Comparison of ENCODE assay signal across 8 mouse cellular contexts in the genomic region with DNA sequence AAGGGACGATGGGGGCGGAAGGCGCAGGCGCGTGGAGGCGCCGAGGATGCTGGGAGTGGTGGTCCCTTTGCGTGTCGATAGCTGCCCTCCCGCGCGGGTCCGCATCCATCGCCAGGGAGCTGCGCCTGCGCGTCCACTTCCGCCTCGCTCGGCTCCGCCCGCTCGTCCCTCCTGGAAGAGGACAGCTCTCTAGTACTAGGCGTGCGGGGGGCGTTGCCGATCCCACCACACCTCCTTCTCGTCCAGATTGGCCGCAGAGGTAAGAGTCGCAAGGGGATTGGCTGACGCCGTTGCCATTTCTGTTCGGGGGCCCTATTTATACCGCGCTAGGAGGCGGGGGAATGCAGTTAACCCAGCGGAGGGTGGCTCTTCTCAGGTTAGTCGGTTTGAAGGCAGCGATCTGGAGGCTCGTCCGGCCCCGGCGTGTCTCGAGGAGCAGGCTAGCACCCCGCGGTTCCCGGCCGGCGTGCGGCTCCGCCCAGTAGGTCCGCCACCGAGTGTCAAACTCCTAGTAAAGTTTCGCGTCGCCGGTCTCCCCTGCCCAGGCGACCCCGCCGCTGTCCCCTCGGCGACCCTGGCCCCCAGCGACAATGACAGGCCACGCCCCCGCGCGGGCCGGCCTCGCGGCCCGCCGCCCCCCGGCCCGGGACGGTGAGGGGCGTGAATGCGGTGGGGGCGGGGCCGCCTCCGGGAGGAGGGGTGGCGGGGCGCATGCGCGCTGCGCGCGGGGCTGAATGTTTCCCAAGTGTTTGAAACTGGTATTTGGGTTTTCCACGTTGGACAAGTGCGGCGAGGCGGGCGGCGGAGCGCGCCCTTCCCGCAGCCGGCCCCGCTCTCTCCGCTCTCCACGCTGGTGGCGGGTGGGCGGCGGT. TPM values are rescaled to one million over a fixed set of nuclear protein-coding genes. Genes with fewer than 3 reads are reported as not detected.
A peak's percentile ranks its signal among the peaks of the same experiment; 100 is the strongest.
DNase-seq lines count a peak whose midpoint lies in the region; ATAC-seq and TF ChIP-seq lines count a peak whose summit lies in the region.

No protein-coding gene starts in this region.

- H3K36me3 ChIP-seq in C2C12 (ENCODE audit: control insufficient read depth, insufficient read depth) (peaks cover 1% of the 10 kb centered on the region), myocyte (ENCODE audit: control insufficient read depth, insufficient read depth) (no peaks in the 10 kb centered on the region)
- H3K36me3 ChIP-seq in erythroblast, embryonic 14.5 days (ENCODE audit: control insufficient read depth): peaks cover 10% of the 10 kb centered on the region
- no peaks in the 10 kb centered on the region for H3K36me3 ChIP-seq in heart, embryonic 11.5 days (ENCODE audit: control insufficient read depth, insufficient read depth, low read length)
- H3K36me3 ChIP-seq in kidney, embryonic 16.5 days (ENCODE audit: insufficient read depth, low read length): no peaks in the 10 kb centered on the region
- no peaks in the 10 kb centered on the region for H3K36me3 ChIP-seq in liver, adult 2 months (ENCODE audit: control insufficient read depth, insufficient read depth, low read length)
- no peaks in the 10 kb centered on the region for H3K36me3 ChIP-seq in splenic B cell, adult 2 months (ENCODE audit: control insufficient read depth, insufficient read depth, low read length, poor library complexity, severe bottlenecking)

- peak; percentile 100 for DNase-seq in brain, embryonic 14.5 days (ENCODE audit: low read depth)
- DNase-seq in liver, adult 2 months (ENCODE audit: extremely low read depth, low read depth, low spot score): peak; percentile 96
- DNase-seq in splenic B cell, adult 2 months (ENCODE audit: low read depth, low spot score): peak; percentile 99

- peaks cover 25% of the 10 kb centered on the region for H3K79me3 ChIP-seq in C2C12 (ENCODE audit: low read depth)

- H3K4me3 ChIP-seq in C2C12 (ENCODE audit: insufficient read depth, poor library complexity, severe bottlenecking) (peak overlapping the region; percentile 71), myocyte (peak overlapping the region; percentile 73)
- peak overlapping the region; percentile 87 for H3K4me3 ChIP-seq in erythroblast, embryonic 14.5 days (replicated peaks)
- peak overlapping the region; percentile 87 for H3K4me3 ChIP-seq in heart, embryonic 11.5 days (ENCODE audit: low read depth, low read length)
- peak overlapping the region; percentile 91 for H3K4me3 ChIP-seq in kidney, embryonic 16.5 days (ENCODE audit: low read length)
- H3K4me3 ChIP-seq in liver, adult 2 months (ENCODE audit: insufficient read depth, low read depth, low read length): peak overlapping the region; percentile 89

- TF ChIP-seq CTCF in C2C12 (IDR thresholded peaks at IDR 0.05; ENCODE audit: control insufficient read depth, insufficient read depth, insufficient read length): no peak
- TF ChIP-seq CTCF in brain, embryonic 14.5 days (IDR thresholded peaks at IDR 0.05; ENCODE audit: borderline replicate concordance, extremely low read depth, insufficient read depth, insufficient read length): no peak
- no peak for TF ChIP-seq CTCF in liver, adult 2 months (IDR thresholded peaks at IDR 0.05; ENCODE audit: low read depth, low read length)

- peak overlapping the region; percentile 95 for H3K9ac ChIP-seq in heart, embryonic 11.5 days (ENCODE audit: low read depth, low read length)
- peak overlapping the region; percentile 94 for H3K9ac ChIP-seq in kidney, embryonic 16.5 days (replicated peaks; ENCODE audit: low read length)
- peak overlapping the region; percentile 94 for H3K9ac ChIP-seq in liver, adult 2 months (ENCODE audit: low read depth, low read length)

- H3ac ChIP-seq in C2C12 (ENCODE audit: control insufficient read depth, insufficient read length, low read depth) (peak overlapping the region; percentile 77), myocyte (ENCODE audit: control insufficient read depth, insufficient read length) (peak overlapping the region; percentile 72)

- under 1% methylated on average over 103 of the region's 103 CpGs for WGBS in heart, embryonic 11.5 days (ENCODE audit: insufficient replicate concordance)
- under 1% methylated on average over 97 of the region's 103 CpGs for WGBS in kidney, embryonic 16.5 days
- under 1% methylated on average over 100 of the region's 103 CpGs for WGBS in liver, adult 2 months

- H3K79me2 ChIP-seq in C2C12 (ENCODE audit: control insufficient read depth, insufficient read depth) (peaks cover 41% of the 10 kb centered on the region), myocyte (ENCODE audit: control insufficient read depth, insufficient read depth) (peaks cover 28% of the 10 kb centered on the region)
- peaks cover 9% of the 10 kb centered on the region; the same call in 1 of the 2 replicates for H3K79me2 ChIP-seq in liver, adult 2 months (ENCODE audit: control insufficient read depth, insufficient read depth, low read length)

- H3K27ac ChIP-seq in heart, embryonic 11.5 days (ENCODE audit: low read depth, low read length): peak overlapping the region; percentile 99
- H3K27ac ChIP-seq in kidney, embryonic 16.5 days (ENCODE audit: low read length): peak overlapping the region; percentile 99
- H3K27ac ChIP-seq in liver, adult 2 months (replicated peaks; ENCODE audit: insufficient read depth, low read depth, low read length): peak overlapping the region; percentile 91

- peaks cover 58% of the 10 kb centered on the region for H3K4me1 ChIP-seq in erythroblast, embryonic 14.5 days (ENCODE audit: control insufficient read depth)
- H3K4me1 ChIP-seq in heart, embryonic 11.5 days (ENCODE audit: control insufficient read depth, insufficient read depth, low read length): peaks cover 20% of the 10 kb centered on the region
- H3K4me1 ChIP-seq in kidney, embryonic 16.5 days (ENCODE audit: insufficient read depth, low read length): peaks cover 27% of the 10 kb centered on the region
- peaks cover 7% of the 10 kb centered on the region; the same call in 1 of the 2 replicates for H3K4me1 ChIP-seq in liver, adult 2 months (ENCODE audit: control insufficient read depth, insufficient read depth, low read length)

- peak overlapping the region; percentile 91 for H3K4me2 ChIP-seq in heart, embryonic 11.5 days
- H3K4me2 ChIP-seq in kidney, embryonic 16.5 days (replicated peaks; ENCODE audit: low read depth, low read length): peak overlapping the region; percentile 71
- peak overlapping the region; percentile 84 for H3K4me2 ChIP-seq in myocyte (ENCODE audit: low read depth)

- H3K27me3 ChIP-seq in C2C12 (ENCODE audit: control insufficient read depth, insufficient read depth, insufficient read length) (no peaks in the 10 kb centered on the region), myocyte (ENCODE audit: control insufficient read depth, insufficient read depth, insufficient read length) (no peaks in the 10 kb centered on the region)
- H3K27me3 ChIP-seq in erythroblast, embryonic 14.5 days (ENCODE audit: control insufficient read depth): no peaks in the 10 kb centered on the region
- H3K27me3 ChIP-seq in heart, embryonic 11.5 days (ENCODE audit: control insufficient read depth, insufficient read depth, low read length): no peaks in the 10 kb centered on the region
- H3K27me3 ChIP-seq in kidney, embryonic 16.5 days (ENCODE audit: insufficient read depth, low read length): no peaks in the 10 kb centered on the region
- H3K27me3 ChIP-seq in liver, adult 2 months (ENCODE audit: control insufficient read depth, insufficient read depth, low read length): no peaks in the 10 kb centered on the region
- no peaks in the 10 kb centered on the region for H3K27me3 ChIP-seq in splenic B cell, adult 2 months (ENCODE audit: control insufficient read depth, insufficient read depth, low read length, poor library complexity, severe bottlenecking)

- H3K9me3 ChIP-seq in erythroblast, embryonic 14.5 days (ENCODE audit: control insufficient read depth, low read length): no peaks in the 10 kb centered on the region
- H3K9me3 ChIP-seq in heart, embryonic 11.5 days (replicated peaks; ENCODE audit: control insufficient read depth, low read length): no peaks in the 10 kb centered on the region
- H3K9me3 ChIP-seq in kidney, embryonic 16.5 days (ENCODE audit: low read length): no peaks in the 10 kb centered on the region

- ATAC-seq in heart, embryonic 11.5 days (replicated peaks; ENCODE audit: insufficient number of reproducible peaks, low FRiP score, low TSS enrichment): peak; percentile 86
- ATAC-seq in kidney, embryonic 16.5 days (ENCODE audit: low FRiP score, low TSS enrichment): peak; percentile 92

- peak; percentile 93 for TF ChIP-seq POLR2A in brain, embryonic 14.5 days (IDR thresholded peaks at IDR 0.05; ENCODE audit: borderline replicate concordance, extremely low read depth, insufficient read depth, insufficient read length, poor library complexity, severe bottlenecking)
- peak; percentile 98 for TF ChIP-seq POLR2A in liver, adult 2 months (IDR thresholded peaks at IDR 0.05; ENCODE audit: extremely low read depth, insufficient read depth, low read length)
- TF ChIP-seq POLR2A in myocyte (IDR thresholded peaks at IDR 0.05; ENCODE audit: insufficient read length, low read depth): peak; percentile 78

RNA-seq across cellular contexts. Expression of gene Ing1, which starts 0.6 kb away (rescaled TPM):
- polyA plus RNA-seq in C2C12 (2012; fragmentation: generic; extraction: Trizol) (22.3 TPM), myocyte (2012; fragmentation: generic; extraction: Trizol) (21.8 TPM)
- polyA plus RNA-seq in brain, embryonic 14.5 days (2012; rRNA removed): 57.3 and 69.9 TPM in 2 replicates
- polyA plus RNA-seq in erythroblast, embryonic 14.5 days (2012): 3.2 and 4.3 TPM in 2 replicates
- 29.3 and 29.8 TPM in 2 replicates for polyA plus RNA-seq in heart, embryonic 11.5 days (2014; fragmentation: Nextera tagmentation; extraction: Ambion mirVana)
- polyA plus RNA-seq in kidney, embryonic 16.5 days (2015; fragmentation: Nextera tagmentation; extraction: Ambion mirVana): 34.0 and 37.9 TPM in 2 replicates
- 5.8 and 9.5 TPM in 2 replicates for total RNA-seq in liver, adult 2 months (2014; rRNA removed)
- 5.5 and 6.5 TPM in 2 replicates for polyA plus RNA-seq in liver, adult 2 months (2012; rRNA removed)

RNA-seq across cellular contexts. Expression of gene Cars2, which starts 5.4 kb away (rescaled TPM):
- polyA plus RNA-seq in C2C12 (2012; fragmentation: generic; extraction: Trizol) (19.0 TPM), myocyte (2012; fragmentation: generic; extraction: Trizol) (14.4 TPM)
- 44.1 and 54.9 TPM in 2 replicates for polyA plus RNA-seq in brain, embryonic 14.5 days (2012; rRNA removed)
- 2.0 and 2.3 TPM in 2 replicates for polyA plus RNA-seq in erythroblast, embryonic 14.5 days (2012)
- 22.9 and 25.7 TPM in 2 replicates for polyA plus RNA-seq in heart, embryonic 11.5 days (2014; fragmentation: Nextera tagmentation; extraction: Ambion mirVana)
- polyA plus RNA-seq in kidney, embryonic 16.5 days (2015; fragmentation: Nextera tagmentation; extraction: Ambion mirVana): 27.0 and 27.3 TPM in 2 replicates
- total RNA-seq in liver, adult 2 months (2014; rRNA removed): 22.6 and 23.9 TPM in 2 replicates
- polyA plus RNA-seq in liver, adult 2 months (2012; rRNA removed): 27.0 and 31.2 TPM in 2 replicates

RNA-seq across cellular contexts. Expression of gene Naxd, which starts 58.6 kb away (rescaled TPM):
- polyA plus RNA-seq in C2C12 (2012; fragmentation: generic; extraction: Trizol): 51.0 TPM
- polyA plus RNA-seq in brain, embryonic 14.5 days (2012; rRNA removed): 126 and 165 TPM in 2 replicates
- 3.1 and 3.9 TPM in 2 replicates for polyA plus RNA-seq in erythroblast, embryonic 14.5 days (2012)
- polyA plus RNA-seq in heart, embryonic 11.5 days (2014; fragmentation: Nextera tagmentation; extraction: Ambion mirVana): 72.0 and 75.8 TPM in 2 replicates
- polyA plus RNA-seq in kidney, embryonic 16.5 days (2015; fragmentation: Nextera tagmentation; extraction: Ambion mirVana): 125 and 132 TPM in 2 replicates
- 84.7 and 94.8 TPM in 2 replicates for total RNA-seq in liver, adult 2 months (2014; rRNA removed)
- polyA plus RNA-seq in liver, adult 2 months (2012; rRNA removed): 110 and 112 TPM in 2 replicates
- polyA plus RNA-seq in myocyte (2012; fragmentation: generic; extraction: Trizol): 89.2 TPM

Comparison
In these comparisons a context has a peak if more than half of its experiments do, and no peak if none do; other contexts are left out.
1. Peak in every context shown above with its lines: DNase-seq, ATAC-seq, H3K4me3 ChIP-seq and H3K27ac ChIP-seq.
2. RNA of gene Naxd, which starts 58.6 kb away (polyA plus RNA-seq): 125 to 132 TPM in kidney, embryonic 16.5 days, 126 to 165 TPM in brain, embryonic 14.5 days, 110 to 112 TPM in liver, adult 2 months, 89.2 TPM in myocyte (single experiment), 72.0 to 75.8 TPM in heart, embryonic 11.5 days and 51.0 TPM in C2C12 (single experiment); 3.1 to 3.9 TPM in erythroblast, embryonic 14.5 days; every median in the first group is over 10 times any median in the second.